Mouse (Mus musculus) forebrain, postnatal 0 days (tissue): ENCODE measurements around the gene Usp8. TPM values are rescaled to one million over a fixed set of nuclear protein-coding genes. Genes with fewer than 3 reads are reported as not detected.

Source experiments
- ATAC-seq: fragments of 200-750 bp; cut with Nextera tagmentation; 2 replicates; pipeline ENCODE4 v1.8.0; 2017; ENCODE audit warnings: mild to moderate bottlenecking, moderate library complexity
- DNase-seq: peaks from one replicate; pipeline ENCODE4 v3.0.0-alpha.2; 2015
- H3K27ac ChIP-seq: fragments of 300-500 bp; sonication (generic); 2 replicates; pipeline ENCODE4 v1.5.1; 2014; ENCODE audit warnings: low read depth, mild to moderate bottlenecking, antibody characterized with exemption, low read length, moderate library complexity, mixed read lengths
- H3K27me3 ChIP-seq: fragments of 300-500 bp; sonication (generic); 2 replicates; pipeline ENCODE4 v1.6.1; 2014; ENCODE audit warnings: mild to moderate bottlenecking, low read length, mixed read lengths; ENCODE audit not compliant: insufficient read depth
- H3K36me3 ChIP-seq: fragments of 300-500 bp; sonication (generic); 2 replicates; pipeline ENCODE4 v1.6.1; 2014; ENCODE audit warnings: mild to moderate bottlenecking, moderate library complexity; ENCODE audit not compliant: insufficient read depth
- H3K4me1 ChIP-seq: fragments of 300-500 bp; sonication (generic); 2 replicates; pipeline ENCODE4 v1.6.1; 2014; ENCODE audit warnings: antibody characterized with exemption; ENCODE audit not compliant: insufficient read depth
- H3K4me2 ChIP-seq: fragments of 300-500 bp; sonication (generic); 2 replicates; pipeline ENCODE4 v1.6.1; 2014; ENCODE audit warnings: low read depth, mild to moderate bottlenecking, moderate library complexity
- H3K4me3 ChIP-seq: fragments of 300-500 bp; sonication (generic); 2 replicates; pipeline ENCODE4 v1.5.1; 2014; ENCODE audit warnings: low read depth, low read length, mixed read lengths
- H3K9ac ChIP-seq: fragments of 300-500 bp; sonication (generic); 2 replicates; pipeline ENCODE4 v1.6.1; 2014; ENCODE audit warnings: mild to moderate bottlenecking
- H3K9me3 ChIP-seq: fragments of 300-500 bp; sonication (generic); 2 replicates; pipeline ENCODE4 v1.6.1; 2016; ENCODE audit warnings: low read length
- CTCF ChIP-seq: sonication (generic); IDR thresholded peaks from 2 replicates; pipeline ENCODE4 v1.5.1; 2016; ENCODE audit warnings: antibody characterized with exemption, control low read depth, low read depth
- WGBS: fragments of 180-500 bp; shearing (Covaris S2); extraction: QIAGEN DNeasy Blood & Tissue Kit; methylation state at CpG from one replicate; pipeline ENCODE4 v1.1.7; 2014; 5-methylcytosine and 5-hydroxymethylcytosine counted together
- polyA plus RNA-seq: library from polyadenylated mRNA; unstranded; fragments of >200 nt; fragmentation: Nextera tagmentation; extraction: Ambion mirVana; gene quantifications from 2 replicates; pipeline ENCODE4 v1.2.1, GENCODE M21; 2015
- total RNA-seq: library from RNA; depleted of rRNA; stranded (reverse); fragments of >200 nt; gene quantifications from 2 replicates; pipeline ENCODE4 v1.2.3, GENCODE M21; 2014

Usp8 gene
- total and polyA plus RNA-seq, 2 experiments from 2014 or later, result 15.4 to 17.9 TPM

GRCm38 (mm10) chr2:126743389-126743788 lies 36.3 kb downstream of the Usp8 start:
- Histone ChIP-seq H3K9ac (no peak overlapping the region), H3K27me3 (no peaks in the 10 kb centered on the region), H3K4me3 (no peak overlapping the region), H3K4me2 (no peak overlapping the region), H3K27ac (no peak overlapping the region), H3K4me1 (no peaks in the 10 kb centered on the region), H3K36me3 (peaks cover 61% of the 10 kb centered on the region), H3K9me3 (no peaks in the 10 kb centered on the region)
- no peak for DNase-seq
- no peak for ATAC-seq
- WGBS, result 95% methylated on average over 5 of the region's 5 CpGs
- no peak for TF ChIP-seq CTCF

- DNase-seq, result no peak
- no peaks in the 10 kb centered on the region for H3K9me3 ChIP-seq
- H3K4me2 ChIP-seq, result no peak overlapping the region
- no peak overlapping the region for H3K9ac ChIP-seq
- no peak for ATAC-seq
- no peak overlapping the region for H3K27ac ChIP-seq
- 98% methylated on average over 6 of the region's 6 CpGs for WGBS
- H3K4me1 ChIP-seq, result no peaks in the 10 kb centered on the region
- TF ChIP-seq CTCF, result no peak
- peaks cover 74% of the 10 kb centered on the region for H3K36me3 ChIP-seq
- no peaks in the 10 kb centered on the region for H3K27me3 ChIP-seq
- no peak overlapping the region for H3K4me3 ChIP-seq
Measured at GRCm38 (mm10) chr2:126755664-126756063, 48.5 kb downstream of the Usp8 start.

- ATAC-seq (no peak), DNase-seq (no peak)
- Histone ChIP-seq H3K9me3 (no peaks in the 10 kb centered on the region), H3K4me3 (no peak overlapping the region), H3K36me3 (peaks cover 77% of the 10 kb centered on the region), H3K27me3 (no peaks in the 10 kb centered on the region), H3K9ac (no peak overlapping the region), H3K4me2 (no peak overlapping the region), H3K4me1 (no peaks in the 10 kb centered on the region), H3K27ac (no peak overlapping the region)
- 91% methylated on average over 7 of the region's 7 CpGs for WGBS
- TF ChIP-seq CTCF, result no peak
Measured at GRCm38 (mm10) chr2:126759351-126759750, 52.2 kb downstream of the Usp8 start.

DNA sequence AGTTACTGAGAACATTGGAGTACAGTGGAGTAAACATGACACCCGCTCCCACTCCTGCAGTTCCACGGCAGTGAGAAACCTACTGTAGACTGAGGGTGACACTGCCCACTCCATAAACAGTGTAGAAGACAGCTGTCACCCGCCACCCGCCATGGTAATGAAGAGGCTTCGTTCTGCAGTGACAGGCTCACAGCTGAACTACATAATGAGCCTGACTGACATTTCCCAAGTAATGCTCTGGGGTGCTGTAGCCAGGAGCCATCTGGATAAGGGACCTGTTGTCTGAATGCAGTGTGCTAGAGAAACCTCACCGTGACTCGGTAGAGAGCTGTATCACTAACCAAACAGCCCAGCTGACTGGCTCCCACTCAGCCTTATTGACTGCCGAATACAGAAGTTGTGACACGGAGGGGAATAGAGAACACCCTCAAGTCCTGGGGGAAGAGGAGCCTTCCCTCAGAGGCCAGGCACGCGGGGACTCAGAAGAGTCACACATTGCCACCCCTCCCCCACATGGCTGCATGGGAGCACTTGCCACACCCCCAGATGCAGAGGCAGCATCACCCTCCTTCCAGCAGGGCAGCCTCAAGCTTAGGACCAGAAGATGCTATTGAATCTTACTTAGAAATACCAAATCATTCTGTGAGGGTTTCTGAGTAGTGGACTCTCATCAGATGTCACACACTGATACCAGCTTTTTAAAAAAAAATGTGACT lies 58.9 kb downstream of the Usp8 start:
- no peak overlapping the region for H3K9ac ChIP-seq
- no peak overlapping the region for H3K27ac ChIP-seq
- no peaks in the 10 kb centered on the region for H3K9me3 ChIP-seq
- TF ChIP-seq CTCF, result no peak
- no peak overlapping the region for H3K4me3 ChIP-seq
- no peaks in the 10 kb centered on the region for H3K27me3 ChIP-seq
- ATAC-seq, result peak; percentile 90
- no peak overlapping the region for H3K4me2 ChIP-seq
- 35% methylated on average over 11 of the region's 11 CpGs for WGBS
- H3K4me1 ChIP-seq, result no peaks in the 10 kb centered on the region
- peaks cover 23% of the 10 kb centered on the region for H3K36me3 ChIP-seq
- peak; percentile 34 for DNase-seq

GRCm38 (mm10) chr2:126767599-126767998 lies 60.5 kb downstream of the Usp8 start:
- no peak overlapping the region for H3K4me2 ChIP-seq
- H3K27me3 ChIP-seq, result no peaks in the 10 kb centered on the region
- H3K36me3 ChIP-seq, result peaks cover 7% of the 10 kb centered on the region
- H3K9ac ChIP-seq, result no peak overlapping the region
- ATAC-seq (no peak), DNase-seq (no peak)
- no peaks in the 10 kb centered on the region for H3K4me1 ChIP-seq
- H3K4me3 ChIP-seq, result no peak overlapping the region
- H3K27ac ChIP-seq, result no peak overlapping the region
- TF ChIP-seq CTCF, result no peak
- H3K9me3 ChIP-seq, result no peaks in the 10 kb centered on the region
- WGBS, result 97% methylated on average over 3 of the region's 3 CpGs

- peak; percentile 20; the same call in 1 of the 2 replicates for TF ChIP-seq CTCF
Measured at GRCm38 (mm10) chr2:126768194-126768593, 61.1 kb downstream of the Usp8 start.

GRCm38 (mm10) chr2:126769431-126770181 lies 62.5 kb downstream of the Usp8 start:
- Histone ChIP-seq H3K9me3 (no peaks in the 10 kb centered on the region), H3K36me3 (no peaks in the 10 kb centered on the region), H3K27ac (no peak overlapping the region), H3K27me3 (no peaks in the 10 kb centered on the region), H3K4me1 (no peaks in the 10 kb centered on the region), H3K4me2 (no peak overlapping the region), H3K9ac (no peak overlapping the region), H3K4me3 (no peak overlapping the region)
- no peak for DNase-seq
- no peak for ATAC-seq
- TF ChIP-seq CTCF, result no peak
- WGBS, result 73% methylated on average over 19 of the region's 19 CpGs

More at GRCm38 (mm10) chr2:126768194-126768593, 61.1 kb downstream of the Usp8 start:
- Histone ChIP-seq H3K36me3 (0 out of 2 replicates have a peak, but pooled peaks cover 3% of the 10 kb centered on the region), H3K4me2 (no peak overlapping the region), H3K4me3 (no peak overlapping the region), H3K27me3 (no peaks in the 10 kb centered on the region), H3K27ac (no peak overlapping the region), H3K4me1 (no peaks in the 10 kb centered on the region), H3K9me3 (no peaks in the 10 kb centered on the region), H3K9ac (no peak overlapping the region)
- WGBS, result 74% methylated on average over 4 of the region's 4 CpGs
- ATAC-seq (no peak), DNase-seq (no peak)
